Mouse (Mus musculus) cerebral cortex, adult 2 months (tissue): Measurements from ENCODE around the gene 1700025C18Rik.

Source experiments
- WGBS: fragments of 180-500 bp; shearing (Covaris S2); methylation state at CpG from one replicate; pipeline ENCODE4 v1.1.7; 2018; 5-methylcytosine and 5-hydroxymethylcytosine counted together

The 1700025C18Rik gene

GRCm38 (mm10) chr2:165035058-165035431, 55.5 kb downstream of the 1700025C18Rik start:
- WGBS, result 22% methylated on average over 5 of the region's 5 CpGs

DNA sequence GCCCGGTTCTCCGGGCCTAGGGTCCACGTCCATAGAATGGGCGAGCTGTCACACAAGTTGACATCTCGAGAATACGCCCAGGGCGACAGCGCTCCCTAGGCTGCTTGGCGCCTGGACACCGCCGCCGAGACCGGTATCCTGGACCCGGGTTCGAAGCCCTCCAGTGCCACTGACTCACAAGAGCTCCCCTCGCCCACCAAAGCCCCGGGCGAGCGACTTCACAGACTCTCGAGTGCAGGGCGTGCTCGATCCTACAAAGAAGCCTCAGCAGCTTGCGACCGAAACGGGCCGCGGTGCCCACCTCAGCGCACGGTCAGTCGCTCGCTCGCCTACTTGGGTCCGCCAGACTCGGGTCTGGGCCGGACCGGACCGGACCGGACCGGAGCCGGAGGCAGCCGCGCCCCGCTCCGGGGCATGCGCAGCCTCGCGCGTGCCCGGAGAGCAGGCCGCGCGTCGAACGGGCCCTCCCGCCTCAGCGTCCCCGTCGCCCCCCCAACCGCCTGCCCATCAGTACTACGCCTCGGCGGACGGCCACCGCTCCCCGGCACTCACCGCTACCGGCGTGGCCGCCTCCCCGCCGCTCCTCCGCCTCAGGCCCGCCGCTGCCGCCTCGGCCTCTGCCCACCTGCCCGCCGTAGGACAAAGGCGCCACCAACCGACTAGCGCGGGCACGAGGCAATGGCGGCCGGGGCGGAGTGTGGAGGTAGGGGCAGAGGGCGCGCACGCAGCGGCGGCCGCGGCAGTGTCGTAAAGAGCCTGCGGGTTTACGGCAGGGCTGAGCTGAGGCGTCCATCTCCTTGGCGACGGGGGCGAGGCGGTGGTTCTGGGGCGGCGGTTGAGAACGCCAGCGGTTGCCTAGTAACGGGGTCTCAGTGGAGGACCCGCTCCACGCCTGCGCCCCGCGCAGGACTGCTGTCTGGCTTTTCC, 56.2 kb downstream of the 1700025C18Rik start, which contains the start of gene Ncoa5:
TSS of gene Ncoa5 (minus strand) at position 737 of the 927 bp plus-strand sequence.
- under 1% methylated on average over 109 of the region's 111 CpGs for WGBS

DNA sequence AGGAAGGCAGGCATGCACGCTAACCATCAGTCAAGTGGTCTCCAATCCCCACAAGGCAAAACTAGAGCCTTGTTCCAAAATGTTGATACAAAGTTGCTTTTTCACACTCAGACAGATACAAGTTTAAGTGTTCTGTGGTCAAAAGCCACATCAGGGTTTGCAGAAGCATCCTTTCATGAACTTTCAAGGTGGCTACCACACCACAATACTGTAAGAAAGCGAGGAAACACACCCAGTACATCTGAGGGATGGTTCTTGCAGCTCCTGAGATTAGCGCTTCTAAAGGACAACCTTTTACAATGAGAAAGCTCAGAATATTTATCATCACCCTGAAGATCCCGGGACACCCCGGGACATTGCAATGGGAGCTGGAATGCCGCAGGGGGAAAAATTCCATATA, 57.2 kb downstream of the 1700025C18Rik start:
- WGBS, result 25% methylated on average over 6 of the region's 6 CpGs

DNA sequence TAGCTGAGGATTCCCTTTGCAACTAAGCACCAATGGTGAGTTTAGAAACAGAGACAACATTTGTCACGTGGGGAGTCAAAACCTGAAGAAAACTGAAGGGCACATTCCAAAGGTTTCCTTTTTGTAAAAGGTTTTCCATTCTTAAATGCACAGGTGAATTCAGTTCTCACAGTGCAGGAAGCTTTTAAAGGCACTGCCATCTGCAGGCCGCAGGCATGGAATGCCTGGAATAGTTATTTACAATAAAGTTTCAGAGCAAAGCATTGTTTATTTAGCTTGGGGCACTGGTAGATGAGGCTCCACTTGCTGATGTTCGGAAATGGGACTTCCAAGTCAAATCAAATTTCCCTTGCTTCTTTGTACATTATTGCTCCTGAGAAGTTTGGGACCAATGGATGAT, 58.0 kb downstream of the 1700025C18Rik start:
- 25% methylated on average over 3 of the region's 3 CpGs for WGBS
